Mouse (Mus musculus) C2C12 (cell line): ENCODE data around the gene Txndc16. TPM values are rescaled to one million over a fixed set of nuclear protein-coding genes. Genes with fewer than 3 reads are reported as not detected.

Experiments
- H3K27me3 ChIP-seq: one replicate; pipeline ENCODE4 v1.6.1; 2011; ENCODE audit not compliant: control insufficient read depth, insufficient read depth, insufficient read length
- H3K36me3 ChIP-seq: one replicate; pipeline ENCODE4 v1.6.1; 2011; ENCODE audit not compliant: control insufficient read depth, insufficient read depth
- H3K4me3 ChIP-seq: one replicate; pipeline ENCODE4 v1.5.1; 2011; ENCODE audit warnings: mild to moderate bottlenecking, control low read depth; ENCODE audit not compliant: poor library complexity, insufficient read depth, severe bottlenecking
- H3K79me2 ChIP-seq: one replicate; pipeline ENCODE4 v1.6.1; 2011; ENCODE audit not compliant: control insufficient read depth, insufficient read depth
- H3K79me3 ChIP-seq: one replicate; pipeline ENCODE4 v1.6.1; 2011; ENCODE audit warnings: low read depth, control low read depth
- H3ac ChIP-seq: one replicate; pipeline ENCODE3; 2011; ENCODE audit warnings: low read depth; ENCODE audit not compliant: control insufficient read depth, insufficient read length
- CEBPB ChIP-seq: IDR thresholded peaks from one replicate; pipeline ENCODE4 v1.6.1; 2011; ENCODE audit warnings: low read depth, mild to moderate bottlenecking, control low read depth, moderate library complexity
- CTCF ChIP-seq: IDR thresholded peaks from one replicate; pipeline ENCODE4 v1.5.1; 2011; ENCODE audit not compliant: control insufficient read depth, insufficient read depth, insufficient read length
- FOSL1 ChIP-seq: IDR thresholded peaks from one replicate; pipeline ENCODE4 v1.8.0; 2011; ENCODE audit warnings: mild to moderate bottlenecking, low read length; ENCODE audit not compliant: poor library complexity, insufficient read depth, severe bottlenecking
- MAX ChIP-seq: IDR thresholded peaks from one replicate; pipeline ENCODE4 v1.6.1; 2011; ENCODE audit warnings: mild to moderate bottlenecking, control low read depth
- MYOD1 ChIP-seq: IDR thresholded peaks from one replicate; pipeline ENCODE4 v1.6.1; 2011; ENCODE audit warnings: low read depth; ENCODE audit not compliant: control insufficient read depth, insufficient read length
- MYOG ChIP-seq: IDR thresholded peaks from one replicate; pipeline ENCODE4 v1.6.1; 2011; ENCODE audit not compliant: control insufficient read depth, insufficient read length; ENCODE audit errors: extremely low read depth
- USF1 ChIP-seq: IDR thresholded peaks from one replicate; pipeline ENCODE4 v1.6.1; 2011; ENCODE audit warnings: low read depth, mild to moderate bottlenecking, control low read depth, moderate library complexity
- polyA plus RNA-seq: library from polyadenylated mRNA; unstranded; fragments of >200 nt; fragmentation: generic; extraction: Trizol; gene quantifications from one replicate; pipeline ENCODE4 v1.2.1, GENCODE M21; 2012; ENCODE audit warnings: missing spikeins

Gene Txndc16
- polyA plus RNA-seq, 1 experiment: 0.67 TPM

DNA sequence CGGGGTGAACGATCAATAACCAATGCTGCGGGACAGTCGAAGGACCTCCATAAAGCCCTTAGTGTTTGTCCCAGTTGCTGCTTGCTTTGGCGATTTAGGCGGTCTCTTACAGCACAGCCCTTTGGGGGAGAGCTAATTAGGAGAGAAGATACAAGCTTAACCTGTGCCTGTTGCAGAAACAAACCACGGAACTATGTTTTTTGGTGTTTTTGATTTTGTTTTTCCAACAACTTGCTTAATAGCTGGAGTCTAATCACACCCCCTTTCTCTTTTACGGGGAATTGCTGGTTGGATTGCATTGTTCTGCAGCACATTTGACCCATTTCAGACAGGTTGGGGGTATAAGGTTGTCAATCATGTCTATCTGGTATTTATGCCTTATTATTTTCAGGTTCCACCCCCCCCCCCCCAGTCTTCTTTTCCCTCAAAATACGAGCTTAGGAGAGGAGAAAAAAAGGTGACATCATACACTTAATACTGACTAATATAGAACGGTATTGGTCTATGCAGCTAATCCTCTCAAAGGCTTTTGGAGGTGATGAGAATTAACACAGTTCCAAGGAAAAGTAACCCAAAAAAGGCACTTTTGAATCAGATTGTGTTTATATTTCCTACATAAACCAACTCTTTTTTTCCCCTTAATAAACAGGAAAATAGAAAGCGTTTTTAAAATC, 966 bp upstream of the Txndc16 start:
- TF ChIP-seq CTCF: no peak
- TF ChIP-seq CEBPB: no peak
- TF ChIP-seq USF1: no peak
- no peak for TF ChIP-seq MYOG
- TF ChIP-seq FOSL1: no peak
- no peak for TF ChIP-seq MAX
- no peak for TF ChIP-seq MYOD1
- H3K36me3 ChIP-seq: no peaks in the 10 kb centered on the region
- no peaks in the 10 kb centered on the region for H3K79me2 ChIP-seq
- no peak overlapping the region for H3K4me3 ChIP-seq
- no peaks in the 10 kb centered on the region for H3K79me3 ChIP-seq
- no peak overlapping the region for H3ac ChIP-seq
- H3K27me3 ChIP-seq: no peaks in the 10 kb centered on the region

DNA sequence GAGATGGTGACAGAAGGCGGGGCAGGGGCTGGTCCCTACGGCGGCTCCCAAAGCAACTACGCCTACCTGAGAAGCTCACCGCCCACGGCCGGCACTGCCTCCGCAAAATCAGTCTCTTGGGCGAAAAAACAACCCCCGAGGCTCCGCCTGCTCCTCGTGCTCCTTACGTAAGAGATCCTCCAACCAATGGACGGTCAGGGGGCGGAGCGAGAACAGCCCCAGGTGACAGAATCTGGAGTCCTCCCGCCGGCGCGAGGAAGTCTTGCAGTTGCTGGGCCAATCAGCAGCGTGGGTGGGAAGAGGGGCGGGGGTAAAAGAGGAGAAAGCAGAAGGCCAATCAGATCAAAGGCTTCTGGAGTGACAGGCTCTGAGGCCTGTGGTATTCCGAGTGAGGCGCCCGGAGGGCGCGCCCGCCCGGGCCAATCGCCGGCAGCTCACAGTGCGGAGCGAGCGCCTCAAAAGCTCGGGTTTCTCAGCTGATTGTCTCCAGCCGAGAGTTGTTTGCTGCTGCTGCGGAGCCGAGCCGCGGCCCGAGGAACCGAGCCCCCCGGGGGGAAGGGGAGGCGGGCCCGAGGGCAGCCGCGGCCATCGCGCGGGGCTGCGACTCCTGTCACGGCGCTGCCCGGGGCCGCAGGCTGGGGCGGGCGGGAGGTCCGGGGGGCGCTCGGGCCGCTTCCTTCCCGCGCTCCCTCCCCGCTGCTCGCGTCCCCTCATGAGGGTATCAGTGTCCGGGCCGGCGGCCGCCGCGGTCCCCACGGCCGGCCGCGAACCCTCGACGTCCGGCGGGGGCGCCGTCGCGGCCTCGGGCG, 643 bp downstream of the Txndc16 start, which contains the start of gene Gpr137c:
Gene Gpr137c, plus strand, starts transcription at position 437 of the 809 bp plus-strand sequence.
- Histone ChIP-seq H3K4me3 (peak within 1 kb of the TSS; percentile 18), H3K27me3 (no peaks in the 10 kb centered on the region), H3K79me3 (no peaks in the 10 kb centered on the region), H3ac (peak within 1 kb of the TSS; percentile 52), H3K36me3 (no peaks in the 10 kb centered on the region), H3K79me2 (no peaks in the 10 kb centered on the region)
- TF ChIP-seq CTCF (no peak), CEBPB (no peak), USF1 (peak; percentile 45), MYOG (no peak), MYOD1 (no peak), MAX (peak; percentile 75), FOSL1 (no peak)

DNA sequence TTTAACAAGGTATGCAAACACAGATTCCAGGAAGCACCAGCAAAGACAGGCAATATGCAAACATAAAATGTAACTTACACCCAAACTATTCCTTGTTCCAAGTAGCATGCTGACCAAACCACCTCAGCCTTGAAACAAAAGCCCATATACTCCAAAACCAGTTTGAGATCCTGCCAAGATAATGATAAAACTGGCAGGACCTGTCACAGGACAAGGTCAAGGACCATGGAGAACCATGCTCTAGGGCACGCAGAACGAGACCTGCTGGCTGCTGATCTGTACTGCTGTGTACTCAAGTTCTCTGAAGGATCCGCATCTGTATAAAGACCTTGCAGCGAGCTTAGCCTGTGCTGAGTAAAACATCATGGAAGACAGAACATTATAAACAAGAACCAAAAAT, 2.4 kb downstream of the Txndc16 start:
- H3K79me2 ChIP-seq: no peaks in the 10 kb centered on the region

DNA sequence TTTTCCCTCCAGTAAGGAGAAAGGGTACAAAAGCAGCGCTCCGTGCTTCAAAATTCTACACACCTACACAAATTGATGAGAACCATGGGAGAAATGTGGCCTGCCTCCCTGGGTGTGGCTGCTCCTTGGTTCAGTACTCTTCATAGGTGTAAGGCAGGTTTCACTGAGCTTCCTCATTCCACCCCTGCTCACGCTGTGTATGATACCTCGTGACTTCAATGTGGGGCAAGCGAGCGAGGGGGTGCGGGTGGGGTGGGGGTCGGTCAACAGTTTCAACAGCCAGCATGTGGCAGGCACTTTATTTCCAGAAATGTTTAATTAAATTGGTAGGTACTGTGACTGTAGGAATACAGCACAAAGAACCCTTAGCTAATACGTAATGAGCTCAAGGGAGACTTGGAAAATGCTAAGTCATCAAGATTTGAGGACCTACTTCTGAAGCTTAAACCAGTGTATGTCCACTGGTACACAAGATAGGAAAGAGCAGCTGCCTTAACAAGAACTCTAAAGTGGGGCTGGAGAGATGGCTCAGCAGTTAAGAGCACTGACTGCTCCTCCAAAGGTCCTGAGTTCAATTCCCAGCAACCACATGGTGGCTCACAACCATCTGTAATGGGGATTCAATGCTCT, 3.3 kb downstream of the Txndc16 start:
- Histone ChIP-seq H3K79me3 (no peaks in the 10 kb centered on the region), H3K27me3 (no peaks in the 10 kb centered on the region), H3K36me3 (no peaks in the 10 kb centered on the region), H3ac (no peak overlapping the region), H3K79me2 (no peaks in the 10 kb centered on the region), H3K4me3 (no peak overlapping the region)
- TF ChIP-seq FOSL1 (no peak), MYOG (no peak), CEBPB (no peak), MAX (no peak), USF1 (no peak), CTCF (no peak), MYOD1 (no peak)

More for the DNA sequence above, 2.4 kb downstream of the Txndc16 start:
- Histone ChIP-seq H3ac (no peak overlapping the region), H3K36me3 (no peaks in the 10 kb centered on the region), H3K27me3 (no peaks in the 10 kb centered on the region), H3K79me3 (no peaks in the 10 kb centered on the region), H3K4me3 (no peak overlapping the region)
- no peak for TF ChIP-seq CEBPB
- TF ChIP-seq USF1: no peak
- no peak for TF ChIP-seq CTCF
- no peak for TF ChIP-seq FOSL1
- TF ChIP-seq MYOD1: no peak
- no peak for TF ChIP-seq MYOG
- no peak for TF ChIP-seq MAX

DNA sequence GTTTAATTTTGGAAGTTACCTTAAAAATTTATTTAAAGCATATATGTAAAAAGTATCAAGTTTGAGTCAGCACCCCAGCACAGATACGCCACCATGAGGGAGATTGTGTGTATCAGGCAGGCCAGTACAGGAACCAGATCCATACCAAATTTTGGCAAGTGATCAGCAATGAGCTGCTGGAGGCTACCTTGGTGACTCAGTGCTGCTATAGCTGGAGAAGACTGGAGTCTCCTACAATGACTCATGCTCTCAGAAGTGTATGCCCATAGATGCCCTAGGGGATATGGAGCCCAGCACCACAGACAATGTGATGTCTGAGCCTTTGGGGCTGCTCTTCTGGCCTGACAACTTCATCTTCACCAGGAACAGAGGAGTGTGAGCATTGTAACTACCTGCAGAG, 8.7 kb downstream of the Txndc16 start:
- no peaks in the 10 kb centered on the region for H3K79me2 ChIP-seq
- no peaks in the 10 kb centered on the region for H3K27me3 ChIP-seq
- H3ac ChIP-seq: no peak overlapping the region
- TF ChIP-seq USF1 (no peak), FOSL1 (no peak), MYOG (no peak), MYOD1 (no peak), CTCF (no peak), CEBPB (no peak), MAX (no peak)
- no peak overlapping the region for H3K4me3 ChIP-seq
- H3K79me3 ChIP-seq: no peaks in the 10 kb centered on the region
- no peaks in the 10 kb centered on the region for H3K36me3 ChIP-seq
